25 mouse cellular contexts compared by ENCODE assay signal in genomic region chr13:92771566-92771965, GRCm38 (mm10). TPM values are rescaled to one million over a fixed set of nuclear protein-coding genes. Genes with fewer than 3 reads are reported as not detected.
"Had no signal": no experiment of that assay in that cellular context is flagged by ENCODE, and none has a peak within 500 bp of the region (broad histone marks: within the 10 kb centered on the region; RNA-seq: fewer than 3 reads in every experiment).

No protein-coding gene starts in this region.

- H3K4me2 ChIP-seq: heart, embryonic 11.5 days; heart, embryonic 13.5 days; heart, embryonic 15.5 days; hindbrain, embryonic 12.5 days; hindbrain, embryonic 14.5 days; kidney, embryonic 15.5 days; limb, embryonic 13.5 days; limb, embryonic 15.5 days; liver, embryonic 12.5 days had no signal

- H3K4me1 ChIP-seq: hindbrain, embryonic 10.5 days; hindbrain, embryonic 12.5 days; kidney, embryonic 15.5 days; liver, embryonic 12.5 days had no signal

- DNase-seq: gastrocnemius, adult 2 months; gastrocnemius, postnatal 10 days; gastrocnemius, postnatal 25 days; heart, adult 2 months; heart, postnatal 4 days; kidney, adult 11 months; kidney, adult 2 months; kidney, adult 9 months; kidney, postnatal 10 days; layer of hippocampus, adult 9-11 months; layer of hippocampus, postnatal 36 days; left cerebral cortex, postnatal 4 days had no signal

- H3K4me3 ChIP-seq: gastrocnemius, adult 2 months; heart, adult 2 months; heart, embryonic 13.5 days; heart, embryonic 15.5 days; hindbrain, embryonic 10.5 days; hindbrain, embryonic 12.5 days; kidney, embryonic 15.5 days; limb, embryonic 13.5 days; limb, embryonic 15.5 days; liver, embryonic 12.5 days had no signal

- H3K9me3 ChIP-seq: heart, embryonic 13.5 days; heart, embryonic 15.5 days; hindbrain, embryonic 10.5 days; hindbrain, embryonic 12.5 days; kidney, embryonic 15.5 days; limb, embryonic 13.5 days; limb, embryonic 15.5 days; liver, embryonic 12.5 days had no signal

- H3K27me3 ChIP-seq: heart, embryonic 13.5 days; heart, embryonic 15.5 days; hindbrain, embryonic 12.5 days; kidney, embryonic 15.5 days; limb, embryonic 15.5 days had no signal

- H3K36me3 ChIP-seq: heart, embryonic 15.5 days; hindbrain, embryonic 10.5 days; hindbrain, embryonic 12.5 days; kidney, embryonic 15.5 days; limb, embryonic 13.5 days; limb, embryonic 15.5 days; liver, embryonic 12.5 days had no signal

- ATAC-seq: hindbrain, embryonic 16.5 days; inflammation-experienced regulatory T-cells, adult 6 months; liver, embryonic 12.5 days had no signal

- H3K9ac ChIP-seq: heart, embryonic 13.5 days; heart, embryonic 15.5 days; hindbrain, embryonic 12.5 days; hindbrain, embryonic 14.5 days; kidney, embryonic 15.5 days; limb, embryonic 13.5 days; limb, embryonic 15.5 days; liver, embryonic 12.5 days; liver, embryonic 14.5 days had no signal

- H3K27ac ChIP-seq: gastrocnemius, adult 2 months; heart, adult 2 months; heart, embryonic 13.5 days; heart, embryonic 15.5 days; hindbrain, embryonic 10.5 days; hindbrain, embryonic 12.5 days; hindbrain, embryonic 14.5 days; kidney, embryonic 15.5 days; limb, embryonic 13.5 days; limb, embryonic 15.5 days; liver, embryonic 12.5 days; liver, embryonic 14.5 days had no signal

RNA-seq across cellular contexts. Expression of gene Thbs4, which starts 23.1 kb away (rescaled TPM):
- polyA plus RNA-seq: inflammation-experienced regulatory T-cells, adult 6 months had no signal
